ENCODE assay signal across 8 mouse cellular contexts in genomic region chrX:152326996-152327688, GRCm38 (mm10). TPM values are rescaled to one million over a fixed set of nuclear protein-coding genes. Genes with fewer than 3 reads are reported as not detected.
DNase-seq lines count a peak whose midpoint lies in the region; ATAC-seq lines count a peak whose summit lies in the region.

TSS of gene Kantr (minus strand) at chrX:152327495.

- DNase-seq in 3134 (ENCODE audit: extremely low read depth, insufficient read length, low spot score): peak; percentile 73
- peak; percentile 68 for DNase-seq in adrenal gland, postnatal 25 days
- DNase-seq in embryonic facial prominence, embryonic 11.5 days (ENCODE audit: low spot score): peak; percentile 82
- DNase-seq in gonadal fat pad, adult 2 months (ENCODE audit: low read depth): peak; percentile 58
- DNase-seq in left cerebral cortex, postnatal 25 days (ENCODE audit: low spot score in 2 of 2): peak; percentile 69 to 93
- peak; percentile 89 for DNase-seq in mesoderm, embryonic 11.5 days (ENCODE audit: low read depth, low spot score)
- peak; percentile 63 for DNase-seq in right cerebral cortex, postnatal 4 days

- H3K9ac ChIP-seq in embryonic facial prominence, embryonic 11.5 days (replicated peaks; ENCODE audit: low read length): peak within 1 kb of the TSS; percentile 56
- H3K9ac ChIP-seq in intestine, embryonic 16.5 days (ENCODE audit: low read depth, low read length): peak within 1 kb of the TSS; percentile 68

- H3K4me1 ChIP-seq in embryonic facial prominence, embryonic 11.5 days (ENCODE audit: control insufficient read depth, insufficient read depth, low read length): no peaks in the 10 kb centered on the region
- H3K4me1 ChIP-seq in intestine, embryonic 16.5 days (ENCODE audit: control insufficient read depth, insufficient read depth, low read length): no peaks in the 10 kb centered on the region

- peak; percentile 98 for ATAC-seq in embryonic facial prominence, embryonic 11.5 days (replicated peaks; ENCODE audit: insufficient number of reproducible peaks, low FRiP score, low TSS enrichment, low read depth)
- ATAC-seq in intestine, embryonic 16.5 days: peak; percentile 99

- no peak within 1 kb of the TSS for H3K27ac ChIP-seq in embryonic facial prominence, embryonic 11.5 days (replicated peaks; ENCODE audit: low read depth, low read length)
- H3K27ac ChIP-seq in intestine, embryonic 16.5 days (ENCODE audit: low read length): no peak within 1 kb of the TSS

- intact Hi-C loops in left cerebral cortex, postnatal 25 days (cut with DNase I): no loop called here

- H3K27me3 ChIP-seq in embryonic facial prominence, embryonic 11.5 days (ENCODE audit: control insufficient read depth, insufficient read depth, low read length): peaks cover 2% of the 10 kb centered on the region; the same call in 1 of the 2 replicates
- 0 out of 2 replicates have a peak, but pooled peaks cover 8% of the 10 kb centered on the region for H3K27me3 ChIP-seq in intestine, embryonic 16.5 days (replicated peaks; ENCODE audit: control insufficient read depth, insufficient read depth, low read length)

- peak within 1 kb of the TSS; percentile 49 for H3K4me3 ChIP-seq in embryonic facial prominence, embryonic 11.5 days (ENCODE audit: low read depth, low read length)
- H3K4me3 ChIP-seq in intestine, embryonic 16.5 days (ENCODE audit: low read length): peak within 1 kb of the TSS; percentile 60

- H3K36me3 ChIP-seq in embryonic facial prominence, embryonic 11.5 days (replicated peaks; ENCODE audit: control insufficient read depth, insufficient read depth, low read depth, low read length): no peaks in the 10 kb centered on the region
- no peaks in the 10 kb centered on the region for H3K36me3 ChIP-seq in intestine, embryonic 16.5 days (ENCODE audit: control insufficient read depth, insufficient read depth, low read length)

- WGBS in embryonic facial prominence, embryonic 11.5 days: 17% methylated on average over 27 of the region's 29 CpGs
- 10% methylated on average over 29 of the region's 29 CpGs for WGBS in intestine, embryonic 16.5 days

- no peaks in the 10 kb centered on the region for H3K9me3 ChIP-seq in embryonic facial prominence, embryonic 11.5 days (replicated peaks; ENCODE audit: control insufficient read depth, low read length)
- H3K9me3 ChIP-seq in intestine, embryonic 16.5 days (ENCODE audit: control insufficient read depth, low read length): no peaks in the 10 kb centered on the region

- H3K4me2 ChIP-seq in embryonic facial prominence, embryonic 11.5 days (ENCODE audit: low read depth, low read length): peak within 1 kb of the TSS; percentile 44
- H3K4me2 ChIP-seq in intestine, embryonic 16.5 days (ENCODE audit: low read depth, low read length): peak within 1 kb of the TSS; percentile 55

RNA-seq across cellular contexts. Expression of gene Kantr, which starts in this region (rescaled TPM):
- total RNA-seq in adrenal gland, postnatal 25 days (2021): 9.5 and 13.4 TPM in 2 replicates
- 15.2 and 20.8 TPM in 2 replicates for polyA plus RNA-seq in embryonic facial prominence, embryonic 11.5 days (2014; fragmentation: Nextera tagmentation; extraction: Ambion mirVana)
- polyA plus RNA-seq in gonadal fat pad, adult 2 months (2012; rRNA removed): 8.1 and 8.3 TPM in 2 replicates
- 10.6 and 12.9 TPM in 2 replicates for polyA plus RNA-seq in intestine, embryonic 16.5 days (2015; fragmentation: Nextera tagmentation; extraction: Ambion mirVana)
- total RNA-seq in left cerebral cortex, postnatal 25 days (2021): 10 to 100 TPM; 51.1 to 65.3 TPM
